Mouse (Mus musculus): Measurements from ENCODE around the gene Gps2. TPM values are rescaled to one million over a fixed set of nuclear protein-coding genes. Genes with fewer than 3 reads are reported as not detected.
A peak's percentile ranks its signal among the peaks of the same experiment; 100 is the strongest.

The Gps2 gene
- total and polyA plus RNA-seq, 2 experiments from 2014 or later, result 44.4 to 64.9 TPM

- 2% methylated on average over 18 of the region's 18 CpGs for WGBS
- Histone ChIP-seq H3K9ac (peak overlapping the region; percentile 40; the same call in 1 of the 2 replicates), H3K4me3 (ENCODE audit: low read depth, low read length) (peak overlapping the region; percentile 37), H3K9me3 (ENCODE audit: low read length) (no peaks in the 10 kb centered on the region), H3K27me3 (ENCODE audit: insufficient read depth, low read length) (no peaks in the 10 kb centered on the region; the same call in 1 of the 2 replicates), H3K36me3 (ENCODE audit: insufficient read depth) (no peaks in the 10 kb centered on the region), H3K4me1 (ENCODE audit: insufficient read depth) (peaks cover 9% of the 10 kb centered on the region; the same call in 1 of the 2 replicates), H3K27ac (ENCODE audit: low read depth, low read length) (peak overlapping the region; percentile 40; the same call in 1 of the 2 replicates), H3K4me2 (ENCODE audit: low read depth) (peak overlapping the region; percentile 65)
- ATAC-seq, result peak; percentile 57
- DNase-seq, result peak; percentile 65
- TF ChIP-seq CTCF (IDR thresholded peaks at IDR 0.05; ENCODE audit: low read depth), result peak; percentile 82
Measured at GRCm38 (mm10) chr11:69880506-69880852, 33.2 kb upstream of the Gps2 start.

DNA sequence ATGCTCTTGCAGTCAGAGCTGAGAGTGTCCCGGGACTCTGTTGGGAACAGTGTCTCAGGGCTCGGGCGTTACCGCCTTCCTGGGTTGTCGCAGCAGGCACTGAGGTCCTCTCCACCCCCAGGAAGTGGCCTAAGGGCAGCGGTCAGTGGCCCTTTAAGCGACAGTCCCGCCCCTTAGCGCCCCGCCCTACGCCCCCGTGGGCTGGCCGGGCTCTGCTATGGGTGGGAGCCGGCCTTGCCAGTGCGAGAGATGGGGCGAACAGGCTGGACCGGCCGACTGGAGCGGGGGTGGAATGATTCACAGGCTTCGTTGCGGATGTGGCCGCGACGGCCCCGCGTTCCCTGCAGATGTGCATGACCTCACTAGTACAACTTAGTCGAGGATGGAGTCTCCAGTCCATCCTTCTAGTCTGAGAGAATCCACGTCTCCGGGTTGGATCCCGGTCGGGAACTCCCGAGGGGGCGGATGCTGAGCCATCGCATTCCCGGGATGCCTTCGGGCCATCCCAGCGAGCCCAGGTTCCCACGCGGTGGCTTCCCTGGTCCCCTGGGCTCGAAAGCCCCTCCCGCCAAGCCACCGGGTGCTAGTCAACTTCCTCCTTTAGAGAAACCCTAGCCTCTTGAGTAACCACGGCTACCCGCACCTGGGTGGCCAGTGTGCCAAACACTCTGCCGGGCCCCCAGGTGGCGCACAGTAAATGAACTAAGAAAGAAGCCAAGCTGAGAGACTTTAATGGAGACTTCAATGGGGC, 32.7 kb upstream of the Gps2 start, which contains the start of gene Kctd11:
TSS of gene Kctd11 (minus strand) at position 554 of the 751 bp plus-strand sequence.
- peak; percentile 27 for TF ChIP-seq CTCF (IDR thresholded peaks at IDR 0.05; ENCODE audit: low read depth)
- no peaks in the 10 kb centered on the region for H3K36me3 ChIP-seq (ENCODE audit: insufficient read depth)
- ATAC-seq, result peak; percentile 74
- peak within 1 kb of the TSS; percentile 40; the same call in 1 of the 2 replicates for H3K27ac ChIP-seq (ENCODE audit: low read depth, low read length)
- no peaks in the 10 kb centered on the region for H3K9me3 ChIP-seq (ENCODE audit: low read length)
- H3K4me3 ChIP-seq (ENCODE audit: low read depth, low read length), result peak within 1 kb of the TSS; percentile 37
- H3K4me2 ChIP-seq (ENCODE audit: low read depth), result peak within 1 kb of the TSS; percentile 65
- peaks cover 9% of the 10 kb centered on the region; the same call in 1 of the 2 replicates for H3K4me1 ChIP-seq (ENCODE audit: insufficient read depth)
- no peaks in the 10 kb centered on the region; the same call in 1 of the 2 replicates for H3K27me3 ChIP-seq (ENCODE audit: insufficient read depth, low read length)
- H3K9ac ChIP-seq, result peak within 1 kb of the TSS; percentile 40
- peak; percentile 60 for DNase-seq
- WGBS, result 3% methylated on average over 46 of the region's 46 CpGs

GRCm38 (mm10) chr11:69881787-69882670, 31.7 kb upstream of the Gps2 start:
- Histone ChIP-seq H3K9ac (no peak overlapping the region), H3K9me3 (ENCODE audit: low read length) (no peaks in the 10 kb centered on the region), H3K4me3 (ENCODE audit: low read depth, low read length) (peak overlapping the region; percentile 37; the same call in 1 of the 2 replicates), H3K4me2 (ENCODE audit: low read depth) (peak overlapping the region; percentile 65), H3K27ac (ENCODE audit: low read depth, low read length) (no peak overlapping the region), H3K4me1 (ENCODE audit: insufficient read depth) (peaks cover 9% of the 10 kb centered on the region; the same call in 1 of the 2 replicates), H3K36me3 (ENCODE audit: insufficient read depth) (no peaks in the 10 kb centered on the region), H3K27me3 (ENCODE audit: insufficient read depth, low read length) (no peaks in the 10 kb centered on the region; the same call in 1 of the 2 replicates)
- 60% methylated on average over 21 of the region's 21 CpGs for WGBS
- no peak for TF ChIP-seq CTCF (IDR thresholded peaks at IDR 0.05; ENCODE audit: low read depth)
- ATAC-seq (no peak), DNase-seq (no peak)

GRCm38 (mm10) chr11:69883066-69883465, 30.6 kb upstream of the Gps2 start:
- Histone ChIP-seq H3K27ac (ENCODE audit: low read depth, low read length) (no peak overlapping the region), H3K4me1 (ENCODE audit: insufficient read depth) (peaks cover 9% of the 10 kb centered on the region; the same call in 1 of the 2 replicates), H3K9ac (no peak overlapping the region), H3K4me2 (ENCODE audit: low read depth) (no peak overlapping the region), H3K4me3 (ENCODE audit: low read depth, low read length) (no peak overlapping the region), H3K36me3 (ENCODE audit: insufficient read depth) (no peaks in the 10 kb centered on the region), H3K27me3 (ENCODE audit: insufficient read depth, low read length) (no peaks in the 10 kb centered on the region; the same call in 1 of the 2 replicates), H3K9me3 (ENCODE audit: low read length) (no peaks in the 10 kb centered on the region)
- peak; percentile 47 for TF ChIP-seq CTCF (IDR thresholded peaks at IDR 0.05; ENCODE audit: low read depth)
- ATAC-seq (no peak), DNase-seq (no peak)
- 68% methylated on average over 4 of the region's 4 CpGs for WGBS

GRCm38 (mm10) chr11:69883527-69884151, 30.0 kb upstream of the Gps2 start:
- no peak overlapping the region for H3K27ac ChIP-seq (ENCODE audit: low read depth, low read length)
- WGBS, result 88% methylated on average over 8 of the region's 8 CpGs
- no peak overlapping the region for H3K9ac ChIP-seq
- DNase-seq (no peak), ATAC-seq (no peak)
- no peaks in the 10 kb centered on the region for H3K9me3 ChIP-seq (ENCODE audit: low read length)
- H3K4me1 ChIP-seq (ENCODE audit: insufficient read depth), result peaks cover 9% of the 10 kb centered on the region; the same call in 1 of the 2 replicates
- H3K27me3 ChIP-seq (ENCODE audit: insufficient read depth, low read length), result no peaks in the 10 kb centered on the region; the same call in 1 of the 2 replicates
- H3K4me2 ChIP-seq (ENCODE audit: low read depth), result no peak overlapping the region
- TF ChIP-seq CTCF (IDR thresholded peaks at IDR 0.05; ENCODE audit: low read depth), result no peak
- H3K4me3 ChIP-seq (ENCODE audit: low read depth, low read length), result no peak overlapping the region
- H3K36me3 ChIP-seq (ENCODE audit: insufficient read depth), result no peaks in the 10 kb centered on the region

DNA sequence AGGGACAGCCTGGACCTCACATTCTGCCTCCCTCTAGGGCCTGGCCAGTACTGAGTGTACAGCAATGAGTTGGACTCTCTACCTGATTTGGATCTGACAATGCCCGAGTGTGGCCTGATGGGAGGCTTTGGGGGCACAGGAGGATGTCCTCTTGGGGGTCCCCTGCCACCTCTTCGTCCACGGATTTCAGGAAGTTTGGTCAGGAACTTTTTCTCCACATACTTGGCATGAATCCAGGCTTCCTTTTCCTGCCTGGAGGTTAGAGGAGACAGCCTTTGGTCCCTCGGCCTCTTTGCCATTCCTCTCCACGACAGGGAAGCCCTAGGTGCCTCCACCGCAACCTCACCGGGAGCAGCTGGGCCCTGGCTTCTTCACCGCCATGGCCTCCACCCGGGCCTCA, 29.4 kb upstream of the Gps2 start:
- no peak overlapping the region for H3K27ac ChIP-seq (ENCODE audit: low read depth, low read length)
- H3K4me2 ChIP-seq (ENCODE audit: low read depth), result no peak overlapping the region
- DNase-seq, result no peak
- no peak for TF ChIP-seq CTCF (IDR thresholded peaks at IDR 0.05; ENCODE audit: low read depth)
- ATAC-seq, result no peak
- WGBS, result 83% methylated on average over 9 of the region's 9 CpGs
- H3K9me3 ChIP-seq (ENCODE audit: low read length), result no peaks in the 10 kb centered on the region
- peaks cover 9% of the 10 kb centered on the region; the same call in 1 of the 2 replicates for H3K4me1 ChIP-seq (ENCODE audit: insufficient read depth)
- H3K27me3 ChIP-seq (ENCODE audit: insufficient read depth, low read length), result no peaks in the 10 kb centered on the region; the same call in 1 of the 2 replicates
- H3K9ac ChIP-seq, result no peak overlapping the region
- no peak overlapping the region for H3K4me3 ChIP-seq (ENCODE audit: low read depth, low read length)
- no peaks in the 10 kb centered on the region for H3K36me3 ChIP-seq (ENCODE audit: insufficient read depth)

Measured in forebrain, postnatal 0 days (tissue).